Comparison of ENCODE assay signal across 21 mouse cellular contexts in the genomic region with DNA sequence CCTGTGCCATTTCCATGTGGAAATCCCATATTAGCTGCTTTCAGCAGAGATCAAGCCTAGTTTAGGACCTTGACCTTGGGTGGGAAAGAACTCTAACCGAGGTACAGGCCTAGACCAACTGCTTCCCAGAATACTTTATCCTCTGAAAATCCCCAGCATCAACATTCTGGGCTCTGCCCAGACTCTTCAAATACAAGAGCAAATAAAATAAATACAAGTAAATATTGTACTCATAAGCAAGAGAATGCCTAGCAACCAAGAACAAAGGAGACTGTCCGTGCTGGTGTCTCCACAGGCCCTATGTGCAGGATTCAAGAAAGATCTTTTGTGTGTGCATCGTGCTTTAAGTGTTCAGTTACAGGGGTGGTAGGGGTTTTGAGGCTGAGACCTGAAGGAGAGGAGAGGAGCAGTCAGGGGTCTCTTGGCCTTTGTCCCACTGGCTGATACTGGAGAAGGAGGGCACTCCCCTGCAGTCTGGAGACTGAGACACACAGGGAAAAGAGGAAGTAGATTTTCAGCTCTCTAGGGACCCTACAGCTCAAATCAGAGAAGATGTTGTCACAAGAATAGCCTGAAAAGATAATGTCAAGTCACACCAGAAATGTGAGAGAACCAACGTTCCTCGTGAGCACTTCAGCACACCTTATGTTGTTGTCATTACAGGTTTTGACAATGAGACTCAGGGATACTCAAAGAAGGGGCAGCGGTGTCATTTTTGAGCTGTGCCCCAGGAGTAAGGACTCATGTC.
A peak's percentile ranks its signal among the peaks of the same experiment; 100 is the strongest.
DNase-seq lines count a peak whose midpoint lies in the region; ATAC-seq and TF ChIP-seq lines count a peak whose summit lies in the region.
"Had no signal": no experiment of that assay in that cellular context is flagged by ENCODE, and none has a peak within 500 bp of the region (broad histone marks: within the 10 kb centered on the region; RNA-seq: fewer than 3 reads in every experiment).

No protein-coding gene starts in this region.

- no peak overlapping the region for H3K27ac ChIP-seq in lung, postnatal 0 days (ENCODE audit: low read length)
- 0 out of 2 replicates have a peak overlapping the region, but pooled peaks have one; percentile 2 for H3K27ac ChIP-seq in embryonic facial prominence, embryonic 10.5 days (replicated peaks)
- H3K27ac ChIP-seq in stomach, postnatal 0 days (replicated peaks), result peak overlapping the region; percentile 61
- H3K27ac ChIP-seq: gastrocnemius, adult 2 months; heart, embryonic 13.5 days; midbrain, embryonic 12.5 days had no signal

- H3K36me3 ChIP-seq in lung, postnatal 0 days (ENCODE audit: insufficient read depth, low read length), result no peaks in the 10 kb centered on the region
- H3K36me3 ChIP-seq in embryonic facial prominence, embryonic 10.5 days (replicated peaks), result no peaks in the 10 kb centered on the region
- H3K36me3 ChIP-seq in stomach, postnatal 0 days (ENCODE audit: control insufficient read depth, insufficient read depth, low read length), result no peaks in the 10 kb centered on the region
- H3K36me3 ChIP-seq: heart, embryonic 13.5 days; midbrain, embryonic 12.5 days had no signal

- no peaks in the 10 kb centered on the region; the same call in 1 of the 2 replicates for H3K4me1 ChIP-seq in lung, postnatal 0 days (ENCODE audit: insufficient read depth, low read depth, low read length)
- peaks cover 24% of the 10 kb centered on the region for H3K4me1 ChIP-seq in embryonic facial prominence, embryonic 10.5 days
- peaks cover 5% of the 10 kb centered on the region; the same call in 1 of the 2 replicates for H3K4me1 ChIP-seq in stomach, postnatal 0 days (replicated peaks; ENCODE audit: control insufficient read depth, insufficient read depth)

- DNase-seq in lung, postnatal 0 days (ENCODE audit: low spot score), result peak; percentile 38
- no peak for DNase-seq in lung, postnatal 4 days
- no peak for DNase-seq in embryonic facial prominence, embryonic 10.5 days (ENCODE audit: low spot score)
- DNase-seq in stomach, postnatal 0 days (ENCODE audit: low spot score), result no peak
- DNase-seq in adrenal gland, adult 18-20 months (ENCODE audit: low spot score in 2 of 2), result no peak
- DNase-seq in kidney, postnatal 4 days, result no peak
- DNase-seq: adrenal gland, postnatal 10 days; cerebellum, adult 11-12 months; cerebellum, postnatal 14 days; embryo, embryonic 11 days; gastrocnemius, adult 2 months; heart, postnatal 36 days; kidney, adult 2 months; kidney, postnatal 14 days; lung, adult 18-20 months; right cerebral cortex, adult 18-20 months; thymus, postnatal 4 days had no signal

- H3K9ac ChIP-seq in lung, postnatal 0 days (replicated peaks; ENCODE audit: low read depth), result no peak overlapping the region
- H3K9ac ChIP-seq in stomach, postnatal 0 days (ENCODE audit: low read length), result no peak overlapping the region
- H3K9ac ChIP-seq: heart, embryonic 13.5 days; midbrain, embryonic 12.5 days had no signal

- H3K27me3 ChIP-seq in lung, postnatal 0 days (replicated peaks; ENCODE audit: insufficient read depth, low read length), result no peaks in the 10 kb centered on the region
- peaks cover 8% of the 10 kb centered on the region; the same call in 1 of the 2 replicates for H3K27me3 ChIP-seq in embryonic facial prominence, embryonic 10.5 days (replicated peaks; ENCODE audit: low read depth, poor library complexity, severe bottlenecking)
- H3K27me3 ChIP-seq in stomach, postnatal 0 days (ENCODE audit: control insufficient read depth, insufficient read depth, low read length), result no peaks in the 10 kb centered on the region
- H3K27me3 ChIP-seq: heart, embryonic 13.5 days had no signal

- H3K9me3 ChIP-seq in lung, postnatal 0 days (ENCODE audit: low read length), result no peaks in the 10 kb centered on the region
- H3K9me3 ChIP-seq in embryonic facial prominence, embryonic 10.5 days, result no peaks in the 10 kb centered on the region
- no peaks in the 10 kb centered on the region for H3K9me3 ChIP-seq in stomach, postnatal 0 days (ENCODE audit: control insufficient read depth, low read length)
- H3K9me3 ChIP-seq: heart, embryonic 13.5 days; midbrain, embryonic 12.5 days had no signal

- peak; percentile 50; the same call in 1 of the 2 replicates for ATAC-seq in lung, postnatal 0 days
- peak; percentile 84 for ATAC-seq in megakaryocyte progenitor cell, adult 5-6 weeks (replicated peaks; ENCODE audit: poor library complexity)
- ATAC-seq in stomach, postnatal 0 days (ENCODE audit: low FRiP score, low TSS enrichment), result 0 out of 2 replicates have a peak, but pooled peaks have one; percentile 36

- no peak overlapping the region for H3K4me2 ChIP-seq in lung, postnatal 0 days (replicated peaks; ENCODE audit: low read depth, low read length)
- H3K4me2 ChIP-seq in stomach, postnatal 0 days (replicated peaks; ENCODE audit: low read depth), result no peak overlapping the region
- H3K4me2 ChIP-seq: heart, embryonic 13.5 days; liver, embryonic 11.5 days; midbrain, embryonic 12.5 days had no signal

- no peak for TF ChIP-seq CTCF in lung, postnatal 0 days (IDR thresholded peaks at IDR 0.05)
- no peak for TF ChIP-seq CTCF in stomach, postnatal 0 days (IDR thresholded peaks at IDR 0.05; ENCODE audit: low read depth)

- WGBS in lung, postnatal 0 days, result 60% methylated on average over 6 of the region's 6 CpGs
- 81% methylated on average over 6 of the region's 6 CpGs for WGBS in embryonic facial prominence, embryonic 10.5 days
- WGBS in stomach, postnatal 0 days, result 52% methylated on average over 6 of the region's 6 CpGs

- no peak overlapping the region for H3K4me3 ChIP-seq in lung, postnatal 0 days (ENCODE audit: low read depth, low read length)
- no peak overlapping the region for H3K4me3 ChIP-seq in embryonic facial prominence, embryonic 10.5 days
- no peak overlapping the region for H3K4me3 ChIP-seq in stomach, postnatal 0 days (ENCODE audit: low read depth, low read length)
- H3K4me3 ChIP-seq: gastrocnemius, adult 2 months; heart, embryonic 13.5 days; midbrain, embryonic 12.5 days had no signal

- 0 out of 2 replicates have a peak, but pooled peaks have one; percentile 14 for TF ChIP-seq EP300 in lung, postnatal 0 days (IDR thresholded peaks at IDR 0.05)
- no peak for TF ChIP-seq EP300 in stomach, postnatal 0 days (optimal IDR thresholded peaks at IDR 0.05)
